Mouse (Mus musculus) limb, embryonic 11.5 days (tissue): ENCODE data around the gene 4833439L19Rik. TPM values are rescaled to one million over a fixed set of nuclear protein-coding genes. Genes with fewer than 3 reads are reported as not detected.

ENCODE experiments used
- ATAC-seq: fragments of 200-750 bp; cut with Nextera tagmentation; 2 replicates; pipeline ENCODE4 v1.8.0; 2017; ENCODE audit warnings: low read depth; ENCODE audit not compliant: insufficient number of reproducible peaks, low FRiP score, low TSS enrichment
- DNase-seq: peaks from one replicate; pipeline ENCODE4 v3.0.0-alpha.2; 2015; ENCODE audit warnings: low spot score
- H3K27ac ChIP-seq: fragments of 300-500 bp; sonication (generic); replicated peaks from 2 replicates; pipeline ENCODE4 v1.5.1; 2014; ENCODE audit warnings: low read depth, mild to moderate bottlenecking, low read length
- H3K27me3 ChIP-seq: fragments of 300-500 bp; sonication (generic); 2 replicates; pipeline ENCODE4 v1.6.1; 2014; ENCODE audit warnings: mild to moderate bottlenecking, low read length, mixed read lengths; ENCODE audit not compliant: control insufficient read depth, insufficient read depth
- H3K36me3 ChIP-seq: fragments of 300-500 bp; sonication (generic); 2 replicates; pipeline ENCODE4 v1.6.1; 2014; ENCODE audit warnings: mild to moderate bottlenecking, low read length, moderate library complexity, mixed read lengths; ENCODE audit not compliant: control insufficient read depth, insufficient read depth
- H3K4me1 ChIP-seq: fragments of 300-500 bp; sonication (generic); 2 replicates; pipeline ENCODE4 v1.6.1; 2014; ENCODE audit warnings: low read length, mixed read lengths; ENCODE audit not compliant: control insufficient read depth, insufficient read depth
- H3K4me2 ChIP-seq: fragments of 300-500 bp; sonication (generic); 2 replicates; pipeline ENCODE4 v1.6.1; 2014; ENCODE audit warnings: low read depth, mild to moderate bottlenecking, moderate library complexity; ENCODE audit not compliant: severe bottlenecking
- H3K4me3 ChIP-seq: fragments of 300-500 bp; sonication (generic); 2 replicates; pipeline ENCODE4 v1.5.1; 2014; ENCODE audit warnings: low read depth, low read length
- H3K9ac ChIP-seq: fragments of 300-500 bp; sonication (generic); 2 replicates; pipeline ENCODE4 v1.6.1; 2014; ENCODE audit warnings: mild to moderate bottlenecking, low read length
- H3K9me3 ChIP-seq: fragments of 300-500 bp; sonication (generic); 2 replicates; pipeline ENCODE4 v1.6.1; 2016; ENCODE audit warnings: low read length; ENCODE audit not compliant: control insufficient read depth
- WGBS: fragments of 180-500 bp; shearing (Covaris S2); extraction: QIAGEN DNeasy Blood & Tissue Kit; methylation state at CpG from one replicate; pipeline ENCODE4 v1.1.7; 2014; 5-methylcytosine and 5-hydroxymethylcytosine counted together
- polyA plus RNA-seq: library from polyadenylated mRNA; unstranded; fragments of >200 nt; fragmentation: Nextera tagmentation; extraction: Ambion mirVana; gene quantifications from 2 replicates; pipeline ENCODE4 v1.2.1, GENCODE M21; 2014

The 4833439L19Rik gene
- polyA plus RNA-seq, 1 experiment from 2014 or later: 184 TPM

DNA sequence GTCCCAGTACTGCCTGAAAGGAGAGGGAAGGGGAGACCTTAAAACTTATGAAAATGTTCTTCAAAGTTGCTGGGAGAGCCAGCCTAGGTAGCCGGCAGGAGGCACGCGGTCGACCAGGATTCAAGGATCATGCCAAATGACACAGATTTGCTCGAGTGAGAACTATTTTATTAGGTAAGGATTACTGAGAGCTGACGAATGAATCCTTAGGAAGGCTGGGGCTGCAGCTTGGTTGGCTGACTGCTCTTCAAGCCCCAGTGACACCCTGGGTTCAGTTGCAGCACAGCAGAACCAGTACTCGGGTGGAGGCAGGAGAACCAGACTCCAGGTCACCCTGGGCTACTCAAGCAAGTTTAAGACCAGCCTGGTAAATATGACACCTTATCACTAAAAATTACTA is 17.2 kb downstream of the 4833439L19Rik start:
- WGBS: 85% methylated on average over 7 of the region's 7 CpGs
- Histone ChIP-seq H3K9ac (no peak overlapping the region), H3K27me3 (no peaks in the 10 kb centered on the region), H3K9me3 (no peaks in the 10 kb centered on the region), H3K4me1 (no peaks in the 10 kb centered on the region), H3K4me3 (no peak overlapping the region), H3K36me3 (peaks cover 15% of the 10 kb centered on the region), H3K27ac (no peak overlapping the region), H3K4me2 (no peak overlapping the region)
- ATAC-seq (no peak), DNase-seq (no peak)

GRCm38 (mm10) chr13:54532134-54532533 is 33.1 kb downstream of the 4833439L19Rik start:
- Histone ChIP-seq H3K9ac (no peak overlapping the region), H3K27ac (no peak overlapping the region), H3K4me1 (no peaks in the 10 kb centered on the region), H3K36me3 (peaks cover 2% of the 10 kb centered on the region; the same call in 1 of the 2 replicates), H3K27me3 (no peaks in the 10 kb centered on the region), H3K9me3 (no peaks in the 10 kb centered on the region), H3K4me3 (no peak overlapping the region), H3K4me2 (no peak overlapping the region)
- ATAC-seq (no peak), DNase-seq (no peak)

DNA sequence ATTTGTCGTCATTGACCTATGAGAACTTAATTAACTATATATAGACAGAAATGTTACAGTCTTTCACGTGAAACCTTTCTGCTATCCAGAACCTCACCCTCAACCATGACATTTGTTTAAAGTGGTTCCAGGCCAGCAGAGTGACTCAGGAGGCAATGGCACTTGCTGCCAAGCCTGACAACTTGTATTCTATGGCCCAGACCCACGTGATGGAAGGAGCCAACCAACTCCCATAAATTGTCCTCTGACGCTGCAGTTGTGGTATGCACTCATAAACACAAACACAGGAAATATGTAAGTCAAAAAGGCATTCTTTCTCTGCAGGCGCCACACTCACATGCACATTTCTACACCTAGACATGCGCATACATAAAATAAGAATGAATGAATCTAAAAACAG is 38.1 kb downstream of the 4833439L19Rik start:
- no peak for ATAC-seq
- H3K4me1 ChIP-seq: no peaks in the 10 kb centered on the region
- H3K4me3 ChIP-seq: no peak overlapping the region
- peaks cover 9% of the 10 kb centered on the region; the same call in 1 of the 2 replicates for H3K36me3 ChIP-seq
- H3K9ac ChIP-seq: no peak overlapping the region
- DNase-seq: no peak
- no peaks in the 10 kb centered on the region for H3K9me3 ChIP-seq
- 87% methylated on average over 6 of the region's 6 CpGs for WGBS
- no peaks in the 10 kb centered on the region for H3K27me3 ChIP-seq
- H3K27ac ChIP-seq: no peak overlapping the region
- no peak overlapping the region for H3K4me2 ChIP-seq

DNA sequence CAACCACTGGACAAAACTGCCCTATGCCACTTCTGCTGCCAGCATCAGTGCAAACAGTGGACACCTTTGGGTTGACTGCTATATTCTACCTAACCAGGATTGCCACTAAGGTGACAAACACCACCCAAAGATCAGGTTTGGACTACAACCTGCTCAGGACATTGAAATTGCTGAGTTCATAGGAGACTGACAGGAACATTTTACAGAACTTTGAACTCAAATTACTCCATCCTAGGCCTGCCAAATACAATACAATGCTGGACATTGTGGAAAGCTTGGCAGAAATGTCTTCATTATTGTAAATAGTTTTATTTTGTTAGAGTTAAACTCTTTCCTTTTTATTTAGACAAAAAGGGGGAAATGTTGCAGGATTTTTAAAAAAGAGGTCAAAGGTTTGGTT is 44.1 kb downstream of the 4833439L19Rik start:
- no peak overlapping the region for H3K27ac ChIP-seq

GRCm38 (mm10) chr13:54520221-54520620 is 45.0 kb downstream of the 4833439L19Rik start:
- ATAC-seq: no peak
- Histone ChIP-seq H3K4me2 (no peak overlapping the region), H3K9me3 (no peaks in the 10 kb centered on the region), H3K9ac (no peak overlapping the region), H3K36me3 (peaks cover 5% of the 10 kb centered on the region; the same call in 1 of the 2 replicates), H3K27ac (no peak overlapping the region), H3K4me1 (no peaks in the 10 kb centered on the region), H3K4me3 (no peak overlapping the region), H3K27me3 (no peaks in the 10 kb centered on the region)
- no peak for DNase-seq
- 95% methylated on average over 4 of the region's 4 CpGs for WGBS

More for the DNA sequence above, 44.1 kb downstream of the 4833439L19Rik start:
- DNase-seq: no peak
- ATAC-seq: no peak
- Histone ChIP-seq H3K9ac (no peak overlapping the region), H3K27me3 (no peaks in the 10 kb centered on the region), H3K4me3 (no peak overlapping the region), H3K9me3 (no peaks in the 10 kb centered on the region), H3K4me1 (no peaks in the 10 kb centered on the region), H3K4me2 (no peak overlapping the region), H3K36me3 (peaks cover 9% of the 10 kb centered on the region; the same call in 1 of the 2 replicates)

DNA sequence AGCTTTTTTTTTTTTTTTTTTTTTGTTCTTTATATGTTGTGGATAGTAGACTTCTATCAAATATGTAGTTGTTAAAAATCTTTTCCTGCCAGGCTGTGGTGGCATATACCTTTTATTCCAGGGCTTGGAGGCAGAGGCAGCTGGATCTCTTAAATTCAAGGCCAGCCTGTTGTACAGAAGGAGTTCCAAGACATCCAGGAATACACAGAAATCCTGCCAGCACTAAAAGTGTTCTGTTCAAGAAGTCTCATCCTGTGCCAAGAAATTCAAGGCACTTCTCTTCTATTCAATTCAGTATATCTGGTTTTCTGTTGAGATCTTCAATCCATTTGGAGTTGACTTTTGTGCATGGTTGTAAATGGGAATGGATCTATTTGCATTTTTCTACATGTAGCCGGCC is 59.3 kb downstream of the 4833439L19Rik start:
- no peaks in the 10 kb centered on the region for H3K36me3 ChIP-seq
- H3K4me1 ChIP-seq: 0 out of 2 replicates have a peak, but pooled peaks cover 2% of the 10 kb centered on the region
- no peak overlapping the region for H3K27ac ChIP-seq
- DNase-seq: no peak
- no peak overlapping the region for H3K9ac ChIP-seq
- H3K27me3 ChIP-seq: no peaks in the 10 kb centered on the region
- no peaks in the 10 kb centered on the region for H3K9me3 ChIP-seq
- ATAC-seq: no peak
- WGBS: 94% methylated on average over 1 of the region's 1 CpGs
- no peak overlapping the region for H3K4me3 ChIP-seq
- H3K4me2 ChIP-seq: no peak overlapping the region

- peak; percentile 51 for DNase-seq
- no peak overlapping the region for H3K27ac ChIP-seq
- ATAC-seq: no peak
- H3K27me3 ChIP-seq: no peaks in the 10 kb centered on the region
- no peaks in the 10 kb centered on the region for H3K36me3 ChIP-seq
- no peaks in the 10 kb centered on the region for H3K9me3 ChIP-seq
- peak overlapping the region; percentile 82 for H3K9ac ChIP-seq
- H3K4me3 ChIP-seq: peak overlapping the region; percentile 75
- 0 out of 2 replicates have a peak, but pooled peaks cover 2% of the 10 kb centered on the region for H3K4me1 ChIP-seq
- WGBS: 30% methylated on average over 7 of the region's 7 CpGs
- peak overlapping the region; percentile 91 for H3K4me2 ChIP-seq
Measured at GRCm38 (mm10) chr13:54504611-54505260, 60.5 kb downstream of the 4833439L19Rik start.

DNA sequence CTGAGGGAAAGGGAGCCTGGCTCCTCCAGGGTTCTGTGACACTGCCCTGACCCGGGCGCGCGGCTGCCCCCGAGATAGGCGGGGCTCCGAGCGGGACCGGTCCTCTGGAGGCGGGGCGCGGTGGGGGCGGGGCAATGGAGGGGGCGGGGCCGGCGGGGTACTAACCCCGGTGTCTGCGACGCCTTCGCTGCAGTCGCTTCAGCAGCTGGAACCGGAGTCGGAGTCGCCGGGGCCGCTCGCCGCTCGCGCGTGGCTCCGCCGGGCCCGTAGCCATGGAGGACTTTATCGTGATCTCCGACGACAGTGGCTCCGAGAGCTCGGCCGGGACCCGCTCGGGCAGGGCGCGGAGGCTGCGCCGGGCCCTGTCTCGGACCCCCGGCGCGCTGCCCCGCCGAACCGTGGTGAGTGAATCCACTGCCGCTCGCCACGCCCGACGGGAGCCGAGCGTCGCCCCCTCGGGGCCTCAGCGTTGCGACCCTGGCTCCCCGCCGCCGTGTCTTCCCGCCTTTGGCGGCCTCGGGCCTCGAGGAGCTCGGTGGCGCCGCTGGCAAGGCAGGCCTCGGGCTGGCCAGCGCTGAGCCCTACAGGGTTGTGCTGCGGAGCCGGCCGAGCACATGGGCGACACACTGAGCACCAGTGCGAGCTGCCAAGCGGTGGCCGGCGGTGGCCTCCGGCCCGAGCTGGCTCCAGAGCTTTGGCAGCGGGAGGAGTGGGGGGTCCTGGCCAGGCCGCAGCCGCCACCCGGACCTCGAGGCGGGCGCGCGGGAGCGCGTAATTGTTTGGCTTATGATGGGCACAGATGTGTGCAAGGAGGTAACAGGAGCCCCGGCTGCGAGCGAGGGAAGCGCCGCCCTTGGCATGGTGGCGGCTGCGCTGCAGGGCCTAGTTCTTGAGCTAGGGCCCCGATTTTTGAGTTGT is 61.4 kb downstream of the 4833439L19Rik start, which contains the start of gene Simc1:
Simc1 (plus strand) TSS at position 176 of the 918 bp plus-strand sequence.
- no peaks in the 10 kb centered on the region for H3K27me3 ChIP-seq
- no peaks in the 10 kb centered on the region for H3K9me3 ChIP-seq
- H3K4me2 ChIP-seq: peak within 1 kb of the TSS; percentile 91
- H3K36me3 ChIP-seq: no peaks in the 10 kb centered on the region
- H3K27ac ChIP-seq: peak within 1 kb of the TSS; percentile 59
- H3K9ac ChIP-seq: peak within 1 kb of the TSS; percentile 82
- peak within 1 kb of the TSS; percentile 75 for H3K4me3 ChIP-seq
- H3K4me1 ChIP-seq: 0 out of 2 replicates have a peak, but pooled peaks cover 2% of the 10 kb centered on the region
- 0% methylated on average over 105 of the region's 105 CpGs for WGBS
- DNase-seq: peak; percentile 88
- ATAC-seq: peak; percentile 88
